Mouse (Mus musculus): Measurements from ENCODE around the gene Zfp598.

DNA sequence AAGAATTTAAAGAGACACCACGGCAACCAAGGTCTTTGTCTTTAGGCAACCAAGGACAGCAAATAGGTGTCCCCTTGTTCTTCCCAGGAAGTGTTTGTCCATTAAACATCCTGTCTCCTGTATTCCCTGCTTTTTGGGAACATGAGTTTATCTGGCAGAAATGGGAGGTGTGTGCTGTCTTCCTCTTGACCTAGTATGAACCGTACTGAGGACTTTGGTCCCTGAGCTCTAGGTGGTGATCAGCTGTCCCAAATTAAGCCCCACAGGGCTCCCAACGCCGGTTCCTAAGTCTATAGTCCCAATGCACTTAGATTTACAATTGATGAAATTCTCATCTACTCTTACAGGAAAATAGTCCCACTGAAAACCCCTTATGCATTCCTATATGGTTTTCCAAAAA is 18.7 kb upstream of the Zfp598 start:
- TF ChIP-seq POLR2A (IDR thresholded peaks at IDR 0.05; ENCODE audit: borderline replicate concordance, low read depth, low read length) (no peak), CTCF (IDR thresholded peaks at IDR 0.05; ENCODE audit: low read depth, low read length) (no peak)

Measured in bone marrow macrophage, adult 2 months (primary cell).